In the genomic region with DNA sequence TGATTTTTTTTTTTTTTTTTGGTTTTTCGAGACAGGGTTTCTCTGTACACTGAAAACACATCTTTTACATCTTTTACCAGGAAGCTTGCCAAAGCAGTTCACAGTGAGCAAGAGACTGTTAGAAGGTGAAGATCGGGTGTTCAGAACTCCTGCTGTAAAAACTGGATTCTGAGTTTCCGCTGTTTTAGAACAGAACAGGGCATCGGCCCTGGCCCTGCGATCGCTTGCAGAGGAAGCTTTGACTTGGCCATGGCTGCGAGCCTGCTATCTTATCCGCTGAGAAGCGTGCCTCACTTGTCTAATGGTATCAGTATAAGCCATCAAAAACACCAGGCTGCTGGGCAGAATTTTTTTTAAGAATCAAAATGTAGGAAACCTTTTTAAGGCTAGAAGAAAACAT, we compare ENCODE assay signal across 8 mouse cellular contexts. TPM values are rescaled to one million over a fixed set of nuclear protein-coding genes. Genes with fewer than 3 reads are reported as not detected.
A peak's percentile ranks its signal among the peaks of the same experiment; 100 is the strongest.
DNase-seq lines count a peak whose midpoint lies in the region; ATAC-seq and TF ChIP-seq lines count a peak whose summit lies in the region.

No protein-coding gene starts in this region.

- H3K4me2 ChIP-seq in limb, embryonic 11.5 days (ENCODE audit: low read depth, severe bottlenecking): peak overlapping the region; percentile 74; the same call in 1 of the 2 replicates
- peak overlapping the region; percentile 66 for H3K4me2 ChIP-seq in myocyte (ENCODE audit: low read depth)

- no peak for TF ChIP-seq CTCF in kidney, adult 2 months (conservative IDR thresholded peaks at IDR 0.05; ENCODE audit: insufficient read depth, insufficient read length, low read depth, low read length)
- TF ChIP-seq CTCF in MEL (IDR thresholded peaks at IDR 0.05 in 2 of 3, conservative IDR thresholded peaks at IDR 0.05 in 1 of 3; ENCODE audit: control insufficient read depth in 1 of 3, insufficient read depth in 1 of 3, low read depth in 2 of 3, low read length in 3 of 3, poor library complexity in 1 of 3, severe bottlenecking in 1 of 3): no peak

- 38% methylated on average over 9 of the region's 9 CpGs for WGBS in kidney, adult 2 months
- 75% methylated on average over 9 of the region's 9 CpGs for WGBS in forebrain, embryonic 10.5 days
- WGBS in limb, embryonic 11.5 days: 77% methylated on average over 9 of the region's 9 CpGs

- DNase-seq in kidney, adult 2 months: peak; percentile 15
- no peak for DNase-seq in kidney, adult 9 months
- DNase-seq in MEL (ENCODE audit: low read depth, low spot score): peak; percentile 75
- DNase-seq in forebrain, embryonic 10.5 days (ENCODE audit: extremely low spot score, low spot score): no peak
- no peak for DNase-seq in limb, embryonic 11.5 days (ENCODE audit: low spot score)
- DNase-seq in embryo, embryonic 10.5 days (ENCODE audit: low spot score): no peak
- DNase-seq in c-Kit-positive CD71-positive TER-119-positive erythroid progenitor cells, embryonic 14.5 days (ENCODE audit: low spot score): no peak

- peak overlapping the region; percentile 66 for H3K27ac ChIP-seq in kidney, adult 2 months (ENCODE audit: insufficient read depth, low read depth, low read length)
- peak overlapping the region; percentile 100 for H3K27ac ChIP-seq in MEL (ENCODE audit: control insufficient read depth, low read depth, low read length)
- H3K27ac ChIP-seq in forebrain, embryonic 10.5 days: peak overlapping the region; percentile 91
- peak overlapping the region; percentile 94 for H3K27ac ChIP-seq in limb, embryonic 11.5 days (replicated peaks; ENCODE audit: low read depth, low read length)

- H3K9ac ChIP-seq in MEL (ENCODE audit: control insufficient read depth, low read depth, low read length, poor library complexity, severe bottlenecking): peak overlapping the region; percentile 90
- H3K9ac ChIP-seq in limb, embryonic 11.5 days (ENCODE audit: low read length): no peak overlapping the region

- H3ac ChIP-seq in myocyte (ENCODE audit: control insufficient read depth, insufficient read length): no peak overlapping the region

- ATAC-seq in limb, embryonic 11.5 days (ENCODE audit: insufficient number of reproducible peaks, low FRiP score, low TSS enrichment, low read depth): no peak

- no peaks in the 10 kb centered on the region for H3K36me3 ChIP-seq in kidney, adult 2 months (ENCODE audit: control insufficient read depth, insufficient read depth, low read length)
- H3K36me3 ChIP-seq in MEL (ENCODE audit: control insufficient read depth in 1 of 2, insufficient read depth in 2 of 2, low read length in 2 of 2) (peaks cover 10 to 34% of the 10 kb centered on the region in 2 experiments), myocyte (ENCODE audit: control insufficient read depth, insufficient read depth) (peaks cover 27% of the 10 kb centered on the region)
- peaks cover 54% of the 10 kb centered on the region for H3K36me3 ChIP-seq in forebrain, embryonic 10.5 days (replicated peaks)
- H3K36me3 ChIP-seq in limb, embryonic 11.5 days (ENCODE audit: control insufficient read depth, insufficient read depth, low read length): peaks cover 4% of the 10 kb centered on the region; the same call in 1 of the 2 replicates

- no peak for TF ChIP-seq RAD21 in MEL (IDR thresholded peaks at IDR 0.05; ENCODE audit: low read depth, low read length)

- no peak for TF ChIP-seq POLR2A in kidney, adult 2 months (IDR thresholded peaks at IDR 0.05; ENCODE audit: low read depth, low read length)
- TF ChIP-seq POLR2A in MEL (IDR thresholded peaks at IDR 0.05; ENCODE audit: control insufficient read depth in 1 of 2, insufficient read depth in 1 of 2, low read depth in 1 of 2, low read length in 2 of 2, poor library complexity in 1 of 2): no peak
- no peak for TF ChIP-seq POLR2A in myocyte (IDR thresholded peaks at IDR 0.05; ENCODE audit: insufficient read length, low read depth)

- H3K79me2 ChIP-seq in MEL (ENCODE audit: control insufficient read depth, insufficient read depth, low read length, poor library complexity) (peaks cover 38% of the 10 kb centered on the region), myocyte (ENCODE audit: control insufficient read depth, insufficient read depth) (peaks cover 34% of the 10 kb centered on the region)

- no peaks in the 10 kb centered on the region for H3K27me3 ChIP-seq in kidney, adult 2 months (replicated peaks; ENCODE audit: control insufficient read depth, insufficient read depth, low read length)
- H3K27me3 ChIP-seq in MEL (ENCODE audit: control insufficient read depth in 1 of 2, insufficient read depth in 2 of 2, low read length in 2 of 2): no peaks in the 10 kb centered on the region
- no peaks in the 10 kb centered on the region for H3K27me3 ChIP-seq in forebrain, embryonic 10.5 days (ENCODE audit: poor library complexity, severe bottlenecking)
- no peaks in the 10 kb centered on the region for H3K27me3 ChIP-seq in limb, embryonic 11.5 days (ENCODE audit: control insufficient read depth, insufficient read depth, low read length)
- no peaks in the 10 kb centered on the region for H3K27me3 ChIP-seq in myocyte (ENCODE audit: control insufficient read depth, insufficient read depth, insufficient read length)

- peaks cover 30% of the 10 kb centered on the region for H3K4me1 ChIP-seq in kidney, adult 2 months (ENCODE audit: control insufficient read depth, insufficient read depth, low read length)
- peaks cover 17 to 26% of the 10 kb centered on the region in 2 experiments; a peak in 3 of 4 replicates for H3K4me1 ChIP-seq in MEL (ENCODE audit: control insufficient read depth in 1 of 2, insufficient read depth in 2 of 2, low read length in 2 of 2)
- peaks cover 45% of the 10 kb centered on the region for H3K4me1 ChIP-seq in forebrain, embryonic 10.5 days
- H3K4me1 ChIP-seq in limb, embryonic 11.5 days (ENCODE audit: control insufficient read depth, insufficient read depth, low read length): peaks cover 16% of the 10 kb centered on the region

- H3K9me3 ChIP-seq in MEL (replicated peaks; ENCODE audit: insufficient read depth, low read length): no peaks in the 10 kb centered on the region
- H3K9me3 ChIP-seq in forebrain, embryonic 10.5 days: no peaks in the 10 kb centered on the region
- no peaks in the 10 kb centered on the region for H3K9me3 ChIP-seq in limb, embryonic 11.5 days (ENCODE audit: control insufficient read depth, low read length)

- H3K4me3 ChIP-seq in kidney, adult 2 months (ENCODE audit: insufficient read depth, low read depth, low read length): no peak overlapping the region
- peak overlapping the region; percentile 72 to 82 for H3K4me3 ChIP-seq in MEL (ENCODE audit: control insufficient read depth in 1 of 2, insufficient read depth in 1 of 2, low read depth in 2 of 2, low read length in 2 of 2)
- peak overlapping the region; percentile 94 for H3K4me3 ChIP-seq in forebrain, embryonic 10.5 days
- no peak overlapping the region; the same call in 1 of the 2 replicates for H3K4me3 ChIP-seq in limb, embryonic 11.5 days (ENCODE audit: low read depth, low read length)
- H3K4me3 ChIP-seq in myocyte: peak overlapping the region; percentile 95

- TF ChIP-seq EP300 in MEL (IDR thresholded peaks at IDR 0.05; ENCODE audit: low read depth in 1 of 2, low read length in 2 of 2): peak; percentile 26 to 42; a peak in 2 of 4 replicates

TF ChIP-seq in myocyte, 11 proteins besides CTCF, POLR2A, EP300 and RAD21 (continues in another document):
- TF ChIP-seq USF1 (IDR thresholded peaks at IDR 0.05; ENCODE audit: low read depth): no peak

RNA-seq across cellular contexts. Expression of gene Isca1, which starts 1.2 kb away (rescaled TPM):
- 164 and 171 TPM in 2 replicates for polyA plus RNA-seq in kidney, adult 2 months (2012; rRNA removed)
- 27.1 and 31.2 TPM in 2 replicates for total RNA-seq in MEL (2012; rRNA removed)
- polyA plus RNA-seq in MEL (2012; ENCODE audit: insufficient read depth in 1 of 2, insufficient read length in 2 of 2, low read depth in 1 of 2, low replicate concordance in 2 of 2, missing spikeins in 1 of 2): 10 to 100 TPM; 63.5 to 76.3 TPM
- polyA plus RNA-seq in forebrain, embryonic 10.5 days (2016; fragmentation: Nextera tagmentation; extraction: Ambion mirVana): 93.3 and 93.8 TPM in 2 replicates
- polyA plus RNA-seq in limb, embryonic 11.5 days (2014; fragmentation: Nextera tagmentation; extraction: Ambion mirVana): 103 and 108 TPM in 2 replicates
- polyA plus RNA-seq in myocyte (2012; fragmentation: generic; extraction: Trizol): 58.8 TPM

RNA-seq across cellular contexts. Expression of gene Gm49354, which starts 11.2 kb away (rescaled TPM):
- not detected in 2 replicates for polyA plus RNA-seq in kidney, adult 2 months (2012; rRNA removed)
- not detected in 2 replicates for total RNA-seq in MEL (2012; rRNA removed)
- polyA plus RNA-seq in MEL (2012; ENCODE audit: insufficient read depth in 1 of 2, insufficient read length in 2 of 2, low read depth in 1 of 2, low replicate concordance in 2 of 2, missing spikeins in 1 of 2) (1 to 10 TPM in 1 of 2 experiments, not detected in 1; 3.6 TPM), myocyte (2012; fragmentation: generic; extraction: Trizol) (not detected)
- not detected in 2 replicates for polyA plus RNA-seq in forebrain, embryonic 10.5 days (2016; fragmentation: Nextera tagmentation; extraction: Ambion mirVana)
- not detected in 2 replicates for polyA plus RNA-seq in limb, embryonic 11.5 days (2014; fragmentation: Nextera tagmentation; extraction: Ambion mirVana)

RNA-seq across cellular contexts. Expression of gene 1700014D04Rik, which starts 24.3 kb away (rescaled TPM):
- 0.09 TPM in 1 of 2 replicates, not detected in the other for polyA plus RNA-seq in kidney, adult 2 months (2012; rRNA removed)
- not detected in 2 replicates for total RNA-seq in MEL (2012; rRNA removed)
- polyA plus RNA-seq in MEL (2012; ENCODE audit: insufficient read depth in 1 of 2, insufficient read length in 2 of 2, low read depth in 1 of 2, low replicate concordance in 2 of 2, missing spikeins in 1 of 2) (under 1 TPM in 1 of 2 experiments, not detected in 1; 0.06 TPM), myocyte (2012; fragmentation: generic; extraction: Trizol) (not detected)
- polyA plus RNA-seq in forebrain, embryonic 10.5 days (2016; fragmentation: Nextera tagmentation; extraction: Ambion mirVana): not detected in 2 replicates
- polyA plus RNA-seq in limb, embryonic 11.5 days (2014; fragmentation: Nextera tagmentation; extraction: Ambion mirVana): 0.58 TPM in 1 of 2 replicates, not detected in the other

RNA-seq across cellular contexts. Expression of gene Spata31d1d, which starts 39.3 kb away (rescaled TPM):
- 0.05 TPM in 1 of 2 replicates, not detected in the other for polyA plus RNA-seq in kidney, adult 2 months (2012; rRNA removed)
- not detected in 2 replicates for total RNA-seq in MEL (2012; rRNA removed)
- not detected for polyA plus RNA-seq in MEL (2012; ENCODE audit: insufficient read depth in 1 of 2, insufficient read length in 2 of 2, low read depth in 1 of 2, low replicate concordance in 2 of 2, missing spikeins in 1 of 2)
- polyA plus RNA-seq in forebrain, embryonic 10.5 days (2016; fragmentation: Nextera tagmentation; extraction: Ambion mirVana): not detected in 2 replicates
- not detected in 2 replicates for polyA plus RNA-seq in limb, embryonic 11.5 days (2014; fragmentation: Nextera tagmentation; extraction: Ambion mirVana)
- polyA plus RNA-seq in myocyte (2012; fragmentation: generic; extraction: Trizol): not detected

RNA-seq across cellular contexts. Expression of gene Tut7, which starts 52.1 kb away (rescaled TPM):
- polyA plus RNA-seq in kidney, adult 2 months (2012; rRNA removed): 14.5 and 14.6 TPM in 2 replicates
- total RNA-seq in MEL (2012; rRNA removed): 38.1 and 47.7 TPM in 2 replicates
- 100 to 1,000 TPM in 1 of 2 experiments, 10 to 100 TPM in 1; 53.8 to 135 TPM for polyA plus RNA-seq in MEL (2012; ENCODE audit: insufficient read depth in 1 of 2, insufficient read length in 2 of 2, low read depth in 1 of 2, low replicate concordance in 2 of 2, missing spikeins in 1 of 2)
- 39.0 and 40.0 TPM in 2 replicates for polyA plus RNA-seq in forebrain, embryonic 10.5 days (2016; fragmentation: Nextera tagmentation; extraction: Ambion mirVana)
- polyA plus RNA-seq in limb, embryonic 11.5 days (2014; fragmentation: Nextera tagmentation; extraction: Ambion mirVana): 44.4 and 53.2 TPM in 2 replicates
- polyA plus RNA-seq in myocyte (2012; fragmentation: generic; extraction: Trizol): 17.8 TPM

Comparison
In these comparisons a context has a peak if more than half of its experiments do, and no peak if none do; other contexts are left out.
1. DNase-seq: peak in kidney, adult 2 months (single experiment) and MEL (single experiment); none in kidney, adult 9 months (single experiment), forebrain, embryonic 10.5 days (single experiment), limb, embryonic 11.5 days (single experiment), embryo, embryonic 10.5 days (single experiment) and c-Kit-positive CD71-positive TER-119-positive erythroid progenitor cells, embryonic 14.5 days (single experiment).
2. H3K4me3 ChIP-seq: peak in MEL (2 of 2), forebrain, embryonic 10.5 days (single experiment) and myocyte (single experiment); none in kidney, adult 2 months (single experiment) and limb, embryonic 11.5 days (single experiment).
3. Peak in every context shown above with its lines, with median percentiles within 50 percentile points of each other: H3K27ac ChIP-seq.